Mouse (Mus musculus) retina, postnatal 7 days (tissue): ENCODE results near the gene Cldn4.
A peak's percentile ranks its signal among the peaks of the same experiment; 100 is the strongest.

Experiments used
- DNase-seq: peaks from one replicate; pipeline ENCODE4 v3.0.0-alpha.2; 2012; ENCODE audit warnings: low read depth, low spot score

Gene Cldn4

GRCm38 (mm10) chr5:134946857-134947255, at the start of gene Cldn4:
Gene Cldn4 (minus strand): TSS chr5:134946934.
- no peak for DNase-seq

GRCm38 (mm10) chr5:134992566-134992965, 45.8 kb upstream of the Cldn4 start:
- no peak for DNase-seq

- DNase-seq: no peak
Measured at GRCm38 (mm10) chr5:134989741-134990140, 43.0 kb upstream of the Cldn4 start.

- DNase-seq: no peak
Measured at GRCm38 (mm10) chr5:134989166-134989565, 42.4 kb upstream of the Cldn4 start.

GRCm38 (mm10) chr5:134986298-134987268, 39.8 kb upstream of the Cldn4 start:
- DNase-seq: no peak

GRCm38 (mm10) chr5:134985633-134986297, 39.0 kb upstream of the Cldn4 start, which contains the start of gene Cldn3:
Gene Cldn3 (plus strand): TSS chr5:134986214.
- no peak for DNase-seq

GRCm38 (mm10) chr5:134983771-134984170, 37.0 kb upstream of the Cldn4 start:
- no peak for DNase-seq

GRCm38 (mm10) chr5:134983111-134983510, 36.4 kb upstream of the Cldn4 start:
- DNase-seq: no peak

GRCm38 (mm10) chr5:134981149-134981548, 34.4 kb upstream of the Cldn4 start:
- DNase-seq: no peak

GRCm38 (mm10) chr5:134977837-134978236, 31.1 kb upstream of the Cldn4 start:
- DNase-seq: no peak

- no peak for DNase-seq
Measured at GRCm38 (mm10) chr5:134976577-134977250, 30.0 kb upstream of the Cldn4 start.

- DNase-seq: no peak
Measured at GRCm38 (mm10) chr5:134976164-134976563, 29.4 kb upstream of the Cldn4 start.

- DNase-seq: no peak
Measured at GRCm38 (mm10) chr5:134974921-134975320, 28.2 kb upstream of the Cldn4 start.

- DNase-seq: no peak
Measured at GRCm38 (mm10) chr5:134974294-134974693, 27.6 kb upstream of the Cldn4 start.

- DNase-seq: no peak
Measured at GRCm38 (mm10) chr5:134973526-134973925, 26.8 kb upstream of the Cldn4 start.

- DNase-seq: no peak
Measured at GRCm38 (mm10) chr5:134973081-134973480, 26.3 kb upstream of the Cldn4 start.

- DNase-seq: no peak
Measured at GRCm38 (mm10) chr5:134970671-134971070, 23.9 kb upstream of the Cldn4 start.

GRCm38 (mm10) chr5:134967164-134967944, 20.6 kb upstream of the Cldn4 start:
- DNase-seq: no peak

- DNase-seq: no peak
Measured at GRCm38 (mm10) chr5:134965852-134966821, 19.4 kb upstream of the Cldn4 start.

GRCm38 (mm10) chr5:134965473-134965851, 18.7 kb upstream of the Cldn4 start:
- DNase-seq: peak; percentile 70
